Mouse (Mus musculus) intestine, embryonic 16.5 days (tissue): Measurements from ENCODE around the gene Sebox. TPM values are rescaled to one million over a fixed set of nuclear protein-coding genes. Genes with fewer than 3 reads are reported as not detected.

Experiments
- ATAC-seq: fragments of 200-750 bp; cut with Nextera tagmentation; 2 replicates; pipeline ENCODE4 v1.8.0; 2017; ENCODE audit warnings: moderate TSS enrichment, moderate library complexity
- H3K27ac ChIP-seq: fragments of 300-500 bp; sonication (generic); 2 replicates; pipeline ENCODE4 v1.5.1; 2014; ENCODE audit warnings: mild to moderate bottlenecking, low read length
- H3K27me3 ChIP-seq: fragments of 300-500 bp; sonication (generic); replicated peaks from 2 replicates; pipeline ENCODE4 v1.6.1; 2014; ENCODE audit warnings: low read length, control low read depth, mixed read lengths; ENCODE audit not compliant: control insufficient read depth, insufficient read depth
- H3K36me3 ChIP-seq: fragments of 300-500 bp; sonication (generic); 2 replicates; pipeline ENCODE4 v1.6.1; 2014; ENCODE audit warnings: low read length, control low read depth; ENCODE audit not compliant: control insufficient read depth, insufficient read depth
- H3K4me1 ChIP-seq: fragments of 300-500 bp; sonication (generic); 2 replicates; pipeline ENCODE4 v1.6.1; 2014; ENCODE audit warnings: low read length, control low read depth, mixed read lengths; ENCODE audit not compliant: control insufficient read depth, insufficient read depth
- H3K4me2 ChIP-seq: fragments of 300-500 bp; sonication (generic); 2 replicates; pipeline ENCODE4 v1.6.1; 2014; ENCODE audit warnings: low read depth, low read length, control low read depth
- H3K4me3 ChIP-seq: fragments of 300-500 bp; sonication (generic); 2 replicates; pipeline ENCODE4 v1.5.1; 2014; ENCODE audit warnings: mild to moderate bottlenecking, low read length
- H3K9ac ChIP-seq: fragments of 300-500 bp; sonication (generic); 2 replicates; pipeline ENCODE4 v1.6.1; 2014; ENCODE audit warnings: low read depth, low read length
- H3K9me3 ChIP-seq: fragments of 300-500 bp; sonication (generic); 2 replicates; pipeline ENCODE4 v1.6.1; 2016; ENCODE audit warnings: low read length, control low read depth; ENCODE audit not compliant: control insufficient read depth
- WGBS: fragments of 180-500 bp; shearing (Covaris S2); extraction: QIAGEN DNeasy Blood & Tissue Kit; methylation state at CpG from one replicate; pipeline ENCODE4 v1.1.7; 2014; 5-methylcytosine and 5-hydroxymethylcytosine counted together
- polyA plus RNA-seq: library from polyadenylated mRNA; unstranded; fragments of >200 nt; fragmentation: Nextera tagmentation; extraction: Ambion mirVana; gene quantifications from 2 replicates; pipeline ENCODE4 v1.2.1, GENCODE M21; 2015

Gene Sebox
- polyA plus RNA-seq, 1 experiment from 2014 or later, result not detected

DNA sequence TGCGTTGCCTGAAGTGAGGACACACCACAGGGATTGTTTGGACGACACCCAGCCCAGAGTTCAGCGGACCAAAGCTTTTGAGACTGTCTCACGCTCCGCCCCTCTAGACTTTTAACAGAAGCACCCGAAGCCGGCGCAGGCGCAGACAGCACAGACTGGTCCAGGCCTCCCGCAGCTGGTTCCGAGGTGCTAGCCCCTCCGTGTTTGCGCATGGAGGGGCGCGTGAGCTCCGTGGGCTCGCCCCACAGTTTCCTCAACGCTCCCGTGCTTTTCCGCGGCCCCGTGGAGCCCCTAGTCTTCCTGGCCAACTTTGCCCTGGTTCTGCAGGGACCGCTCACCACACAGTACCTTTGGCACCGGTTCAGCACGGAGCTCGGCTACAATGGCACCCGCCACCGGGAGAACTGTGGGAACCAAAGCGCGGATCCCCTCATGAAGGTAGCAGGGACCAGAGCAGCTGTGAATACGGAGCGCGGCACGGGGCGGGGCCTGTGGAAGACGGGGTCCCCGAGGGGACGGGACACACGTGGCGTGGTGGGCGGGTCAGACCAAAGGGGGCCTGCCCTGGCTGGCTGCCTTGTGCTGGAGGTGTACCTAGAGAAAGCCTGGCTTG lies 37.6 kb upstream of the Sebox start, which contains the start of gene Slc46a1:
TSS of gene Slc46a1 (plus strand) at position 130 of the 613 bp plus-strand sequence.
- no peaks in the 10 kb centered on the region for H3K36me3 ChIP-seq
- peaks cover 22% of the 10 kb centered on the region for H3K4me1 ChIP-seq
- peak within 1 kb of the TSS; percentile 77 for H3K9ac ChIP-seq
- peak; percentile 92 for ATAC-seq
- H3K4me3 ChIP-seq, result peak within 1 kb of the TSS; percentile 65
- no peaks in the 10 kb centered on the region for H3K27me3 ChIP-seq
- peak within 1 kb of the TSS; percentile 82 for H3K27ac ChIP-seq
- peak within 1 kb of the TSS; percentile 69 for H3K4me2 ChIP-seq
- peaks cover 5% of the 10 kb centered on the region; the same call in 1 of the 2 replicates for H3K9me3 ChIP-seq
- WGBS, result under 1% methylated on average over 41 of the region's 41 CpGs

DNA sequence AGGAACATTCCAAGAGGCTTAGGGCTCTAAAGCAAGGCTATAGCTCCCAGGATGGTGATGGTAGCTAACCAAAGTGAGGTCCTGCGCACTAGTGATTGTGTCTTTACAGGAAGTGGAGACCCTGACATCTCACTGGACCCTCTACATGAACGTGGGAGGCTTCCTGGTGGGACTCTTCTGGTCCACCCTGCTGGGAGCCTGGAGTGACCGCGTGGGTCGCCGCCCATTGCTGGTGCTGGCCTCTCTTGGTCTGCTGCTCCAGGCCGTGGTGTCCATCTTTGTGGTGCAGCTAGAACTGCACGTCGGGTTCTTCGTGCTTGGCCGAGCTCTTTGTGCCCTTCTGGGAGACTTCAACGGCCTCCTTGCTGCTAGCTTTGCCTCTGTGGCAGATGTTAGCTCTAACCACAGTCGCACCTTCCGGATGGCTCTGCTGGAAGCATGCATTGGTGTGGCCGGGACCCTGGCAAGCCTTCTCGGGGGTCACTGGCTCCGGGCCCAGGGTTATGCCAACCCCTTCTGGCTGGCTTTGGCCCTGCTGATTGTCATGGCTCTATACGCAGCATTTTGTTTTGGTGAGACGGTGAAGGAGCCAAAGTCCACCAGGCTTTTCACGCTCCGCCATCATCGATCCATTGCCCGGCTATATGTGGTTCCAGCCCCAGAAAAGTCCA lies 36.9 kb upstream of the Sebox start:
- H3K4me2 ChIP-seq, result peak overlapping the region; percentile 69
- peaks cover 5% of the 10 kb centered on the region; the same call in 1 of the 2 replicates for H3K9me3 ChIP-seq
- no peaks in the 10 kb centered on the region for H3K36me3 ChIP-seq
- WGBS, result 68% methylated on average over 23 of the region's 23 CpGs
- peak overlapping the region; percentile 82; the same call in 1 of the 2 replicates for H3K27ac ChIP-seq
- 0 out of 2 replicates have a peak, but pooled peaks have one; percentile 0 for ATAC-seq
- no peaks in the 10 kb centered on the region for H3K27me3 ChIP-seq
- H3K9ac ChIP-seq, result peak overlapping the region; percentile 77
- peaks cover 22% of the 10 kb centered on the region for H3K4me1 ChIP-seq
- peak overlapping the region; percentile 65 for H3K4me3 ChIP-seq

DNA sequence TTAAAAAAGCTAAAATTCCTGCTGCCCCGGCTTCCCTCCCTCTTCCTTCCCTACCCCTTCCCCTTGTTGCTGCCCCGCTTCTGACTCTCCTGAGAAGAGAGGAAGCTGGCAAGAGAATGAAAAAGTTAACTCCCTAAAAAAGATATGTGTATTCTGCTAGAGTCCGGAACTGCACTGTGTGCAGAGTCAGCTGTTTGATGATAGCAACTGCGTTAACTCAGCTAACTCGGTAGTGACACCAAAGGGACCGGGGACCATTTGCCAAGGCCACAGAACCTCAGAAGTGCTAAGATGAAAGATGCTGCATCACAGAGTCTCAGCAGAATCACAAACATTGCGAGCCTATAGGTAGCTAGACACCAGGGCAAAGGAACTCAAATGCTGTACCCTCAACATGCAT lies 35.7 kb upstream of the Sebox start:
- Histone ChIP-seq H3K27me3 (no peaks in the 10 kb centered on the region), H3K9me3 (no peaks in the 10 kb centered on the region), H3K9ac (no peak overlapping the region), H3K4me1 (peaks cover 22% of the 10 kb centered on the region), H3K4me3 (no peak overlapping the region), H3K4me2 (no peak overlapping the region), H3K36me3 (no peaks in the 10 kb centered on the region), H3K27ac (no peak overlapping the region)
- WGBS, result 78% methylated on average over 7 of the region's 7 CpGs
- no peak for ATAC-seq

DNA sequence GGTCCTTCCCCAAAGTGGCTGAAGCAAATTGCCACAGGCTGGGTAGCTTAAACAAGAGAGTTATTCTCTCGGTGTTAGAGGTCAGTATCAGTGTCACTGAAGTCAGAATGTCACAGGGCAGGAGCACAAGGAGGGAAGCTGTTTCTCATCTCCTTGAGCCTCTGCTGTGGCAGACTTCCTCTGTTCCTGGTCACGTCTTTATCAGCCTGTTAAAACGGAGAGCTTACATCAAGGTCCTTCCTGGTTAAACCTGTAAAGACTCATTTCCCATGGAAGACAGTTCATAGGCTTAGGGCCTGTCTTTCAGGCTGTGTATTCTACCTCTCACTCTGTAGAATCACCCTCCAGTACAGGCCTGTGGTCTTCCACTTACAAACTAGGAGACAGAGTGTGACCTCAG lies 35.3 kb upstream of the Sebox start:
- Histone ChIP-seq H3K27ac (no peak overlapping the region), H3K9ac (no peak overlapping the region), H3K36me3 (no peaks in the 10 kb centered on the region), H3K4me3 (no peak overlapping the region), H3K9me3 (no peaks in the 10 kb centered on the region), H3K27me3 (no peaks in the 10 kb centered on the region), H3K4me1 (peaks cover 22% of the 10 kb centered on the region), H3K4me2 (no peak overlapping the region)
- 53% methylated on average over 3 of the region's 3 CpGs for WGBS
- no peak for ATAC-seq

DNA sequence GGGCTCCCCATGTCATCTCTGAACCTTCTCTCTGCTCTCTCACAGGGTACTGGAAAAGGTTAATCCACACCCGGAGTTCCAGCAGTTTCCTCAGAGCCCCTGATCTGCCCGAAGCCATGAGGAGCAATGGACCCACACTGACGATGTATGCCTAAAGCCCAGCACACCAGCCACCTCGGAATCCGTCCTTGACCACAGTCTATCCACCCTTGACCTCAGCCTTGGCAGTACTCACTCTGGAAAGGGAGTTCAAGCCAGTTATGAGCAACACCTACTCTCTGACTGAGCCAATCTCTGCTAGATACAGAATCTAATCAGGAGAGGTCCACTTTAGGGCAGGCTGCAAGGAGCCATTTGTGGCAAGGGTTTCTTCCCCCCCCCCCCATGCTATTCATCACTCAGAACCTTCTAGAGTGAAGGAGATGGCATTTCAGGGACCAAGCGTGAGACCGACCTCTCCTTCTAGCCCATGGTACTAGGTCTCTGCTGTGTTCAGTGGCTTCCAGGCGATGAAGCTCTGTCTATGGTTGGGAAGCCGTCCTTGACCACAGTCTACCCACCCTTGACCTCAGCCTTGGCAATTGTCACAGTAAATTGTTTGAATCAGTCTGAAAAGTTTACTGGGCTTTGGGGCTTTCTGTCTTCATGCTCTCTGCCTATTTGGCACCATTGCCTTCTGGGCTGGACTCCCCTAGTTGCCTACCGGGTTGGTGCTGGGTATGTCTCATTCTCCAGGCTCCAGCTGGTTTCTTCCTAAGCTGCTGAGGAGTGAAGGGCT lies 31.7 kb upstream of the Sebox start:
- no peaks in the 10 kb centered on the region for H3K36me3 ChIP-seq
- no peaks in the 10 kb centered on the region for H3K27me3 ChIP-seq
- H3K27ac ChIP-seq, result no peak overlapping the region
- H3K4me1 ChIP-seq, result peaks cover 1% of the 10 kb centered on the region
- H3K9ac ChIP-seq, result no peak overlapping the region
- no peak overlapping the region for H3K4me3 ChIP-seq
- H3K4me2 ChIP-seq, result no peak overlapping the region
- H3K9me3 ChIP-seq, result no peaks in the 10 kb centered on the region
- ATAC-seq, result no peak
- WGBS, result 91% methylated on average over 10 of the region's 10 CpGs

DNA sequence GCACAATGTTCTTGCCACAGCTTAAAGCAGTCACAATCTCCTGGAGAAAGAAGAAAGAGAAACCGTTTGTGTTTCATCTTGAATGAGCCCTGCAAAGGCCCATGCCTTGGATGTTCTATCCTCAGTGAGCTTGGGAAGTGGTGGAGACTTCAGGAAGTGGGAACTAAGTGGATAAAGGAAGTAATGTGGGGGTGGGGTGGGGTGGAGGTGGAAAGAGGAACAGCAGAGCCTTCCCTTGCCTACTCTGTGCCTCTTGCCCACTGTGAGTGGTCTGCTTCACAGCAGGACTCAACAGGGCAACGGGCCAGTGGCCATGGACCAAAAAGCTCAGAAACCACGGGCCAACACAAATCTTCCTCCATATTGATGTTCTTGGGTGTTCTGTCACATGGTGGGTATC lies 28.0 kb upstream of the Sebox start:
- Histone ChIP-seq H3K4me3 (no peak overlapping the region), H3K36me3 (no peaks in the 10 kb centered on the region), H3K4me1 (no peaks in the 10 kb centered on the region), H3K9ac (no peak overlapping the region), H3K27me3 (no peaks in the 10 kb centered on the region), H3K4me2 (no peak overlapping the region), H3K9me3 (no peaks in the 10 kb centered on the region), H3K27ac (no peak overlapping the region)
- ATAC-seq, result no peak
- WGBS, result 76% methylated on average over 3 of the region's 3 CpGs

DNA sequence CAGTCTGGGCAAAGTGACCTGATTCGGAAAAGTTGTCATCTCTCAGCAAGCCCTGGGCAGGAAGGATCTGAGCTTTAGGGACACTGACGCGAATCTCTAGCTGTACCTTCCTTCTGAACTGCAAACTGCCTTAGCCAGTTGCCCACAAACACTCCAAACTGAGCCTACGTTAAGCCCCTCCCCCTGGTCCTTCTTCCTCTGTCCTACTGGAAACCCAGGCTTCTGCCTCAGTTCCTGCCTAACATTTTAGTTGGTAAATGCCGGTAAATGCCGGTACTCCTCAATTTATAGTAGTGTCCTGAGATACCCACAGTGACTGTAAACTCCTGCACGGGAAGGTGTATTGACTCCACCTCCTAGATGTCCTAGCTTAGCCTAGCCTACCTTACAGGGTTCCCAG lies 19.6 kb upstream of the Sebox start:
- Histone ChIP-seq H3K4me1 (no peaks in the 10 kb centered on the region), H3K9me3 (no peaks in the 10 kb centered on the region), H3K4me2 (no peak overlapping the region), H3K27me3 (peaks cover 31% of the 10 kb centered on the region), H3K27ac (no peak overlapping the region), H3K36me3 (no peaks in the 10 kb centered on the region), H3K4me3 (no peak overlapping the region), H3K9ac (no peak overlapping the region)
- ATAC-seq, result no peak
- WGBS, result 52% methylated on average over 7 of the region's 7 CpGs

DNA sequence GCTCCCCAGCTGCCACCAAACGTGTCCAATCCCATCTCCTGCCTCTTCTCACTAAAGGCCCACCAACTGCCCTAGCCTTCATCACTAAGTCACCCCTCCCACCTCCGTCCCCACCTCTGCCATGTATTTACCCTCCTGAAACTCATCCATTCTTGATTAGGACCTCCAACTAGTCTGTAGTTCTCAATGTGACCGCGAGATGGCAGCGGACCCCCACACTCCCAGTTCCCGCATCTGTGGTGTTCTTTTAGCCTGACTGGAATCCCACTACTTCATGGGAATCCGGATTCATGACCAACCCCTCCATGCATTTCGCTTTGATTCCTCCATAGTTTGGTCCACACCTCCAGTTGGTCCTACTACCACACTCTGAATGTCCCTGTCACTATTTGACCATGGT lies 15.1 kb upstream of the Sebox start:
- Histone ChIP-seq H3K27ac (no peak overlapping the region), H3K4me2 (no peak overlapping the region), H3K27me3 (peaks cover 54% of the 10 kb centered on the region), H3K36me3 (no peaks in the 10 kb centered on the region), H3K9me3 (no peaks in the 10 kb centered on the region), H3K9ac (no peak overlapping the region), H3K4me3 (no peak overlapping the region), H3K4me1 (peaks cover 2% of the 10 kb centered on the region; the same call in 1 of the 2 replicates)
- ATAC-seq, result no peak
- 3% methylated on average over 8 of the region's 8 CpGs for WGBS

DNA sequence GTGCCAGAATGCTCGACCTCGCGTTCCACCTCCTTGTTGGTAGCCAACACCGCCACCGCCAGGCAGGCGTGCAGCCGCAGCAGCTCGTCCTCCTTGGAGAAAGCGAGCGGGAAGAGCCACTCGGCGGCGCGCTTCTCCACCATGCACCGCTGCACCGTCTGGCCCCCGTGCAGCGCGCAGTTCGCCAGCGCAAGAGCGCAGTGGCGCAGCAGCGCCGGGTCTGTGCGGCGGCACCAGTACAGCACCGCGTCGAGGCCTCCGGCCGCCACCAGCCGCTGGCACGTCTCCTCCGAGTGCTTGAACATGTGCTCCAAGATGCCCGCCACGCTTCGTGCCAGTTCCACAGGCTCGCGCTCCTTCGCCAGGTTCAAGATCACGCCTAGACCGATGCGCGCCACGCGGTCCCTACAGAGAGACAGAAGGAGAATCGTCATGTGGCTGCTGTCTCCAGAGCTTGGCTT lies 12.4 kb upstream of the Sebox start:
- Histone ChIP-seq H3K9ac (no peak overlapping the region), H3K36me3 (no peaks in the 10 kb centered on the region), H3K4me2 (peak overlapping the region; percentile 44), H3K4me3 (peak overlapping the region; percentile 27), H3K27me3 (peaks cover 59% of the 10 kb centered on the region), H3K4me1 (peaks cover 2% of the 10 kb centered on the region; the same call in 1 of the 2 replicates), H3K27ac (no peak overlapping the region), H3K9me3 (no peaks in the 10 kb centered on the region)
- peak; percentile 56 for ATAC-seq
- 8% methylated on average over 48 of the region's 48 CpGs for WGBS
